Mouse (Mus musculus): Measurements from ENCODE around the gene Adam19.
"Not testable (repeated sequence)": the region's sequence is repeated elsewhere in the genome, so short reads cannot be mapped to it uniquely, and the experiment has no call there.

The Adam19 gene

DNA sequence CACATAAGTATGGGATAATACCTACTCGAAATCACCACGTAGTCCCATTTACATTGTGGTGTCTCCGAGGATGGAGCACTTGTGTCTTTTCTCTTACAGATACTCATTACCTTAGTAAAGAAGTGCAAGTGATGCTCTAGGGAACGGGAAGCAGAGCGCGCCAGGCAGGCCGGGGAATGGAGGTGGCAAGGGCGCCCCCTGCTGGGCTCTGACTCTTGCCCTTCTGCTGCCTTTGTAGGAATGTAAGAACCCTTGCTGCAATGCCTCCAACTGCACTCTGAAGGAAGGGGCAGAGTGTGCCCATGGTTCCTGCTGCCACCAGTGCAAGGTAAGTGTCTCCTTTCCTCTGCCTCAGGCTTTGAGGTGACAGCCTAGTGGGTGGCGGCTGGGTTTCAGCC is 72.8 kb downstream of the Adam19 start:
- DNase-seq (ENCODE audit: low read depth, low spot score): peak; percentile 52

DNA sequence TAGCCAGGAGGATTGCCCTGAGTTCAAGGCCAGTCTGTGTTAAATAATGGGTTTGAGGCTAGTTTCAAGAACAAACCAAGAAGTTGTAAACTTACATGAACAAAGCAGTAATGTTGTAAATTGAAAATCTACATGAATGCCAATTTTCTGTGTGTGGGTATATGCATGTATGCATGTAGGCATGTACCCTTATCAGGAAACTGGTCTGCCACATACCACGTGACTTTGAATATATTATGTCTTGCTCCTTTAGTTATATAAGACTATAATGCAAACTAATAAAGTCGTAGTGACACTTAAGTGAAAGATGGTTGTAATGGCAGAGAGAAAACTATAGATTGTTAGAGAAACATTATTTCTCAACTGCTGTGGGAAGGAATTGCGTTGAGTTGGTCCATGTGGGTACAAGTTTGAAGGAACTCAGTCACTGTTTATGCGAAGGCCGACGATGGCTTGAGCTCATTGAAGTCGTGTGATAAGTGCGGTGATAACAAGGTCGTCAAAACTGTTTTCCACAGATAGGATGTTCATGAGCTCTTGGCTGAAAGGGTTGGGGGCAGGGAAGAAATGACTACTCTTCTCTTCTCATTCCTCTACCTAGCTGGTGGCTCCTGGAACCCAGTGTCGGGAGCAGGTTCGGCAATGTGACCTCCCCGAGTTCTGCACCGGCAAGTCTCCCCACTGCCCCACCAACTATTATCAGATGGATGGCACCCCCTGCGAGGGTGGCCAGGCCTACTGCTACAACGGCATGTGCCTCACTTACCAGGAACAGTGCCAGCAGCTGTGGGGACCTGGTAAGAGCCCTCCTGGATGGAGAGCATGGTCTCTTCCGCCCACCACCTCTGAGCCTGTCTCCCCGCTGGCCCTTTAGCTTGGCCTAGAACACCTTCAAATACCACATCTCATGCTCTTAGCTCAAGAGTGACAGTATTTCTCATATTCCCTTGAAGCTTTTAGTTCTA is 75.5 kb downstream of the Adam19 start:
- DNase-seq (ENCODE audit: low read depth, low spot score): no peak

DNA sequence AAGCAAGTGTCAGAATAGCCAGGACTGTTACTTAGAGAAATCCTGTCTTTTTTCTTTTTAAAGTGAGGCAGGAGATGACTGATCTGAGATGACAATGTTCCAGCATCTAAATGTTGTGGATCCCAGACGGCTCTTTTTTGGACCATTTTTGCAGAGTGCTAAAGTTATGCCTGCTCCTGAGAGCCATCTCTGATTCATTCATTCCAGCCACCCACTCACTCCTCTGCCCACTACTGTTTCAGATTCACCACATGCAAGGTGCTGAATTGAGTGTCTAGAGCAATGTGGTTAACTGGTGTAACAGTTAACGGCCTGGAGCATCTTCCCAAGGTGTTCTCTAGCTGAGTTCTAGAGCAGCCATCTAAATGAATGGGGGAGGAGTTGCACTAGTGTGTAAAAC is 79.1 kb downstream of the Adam19 start:
- DNase-seq (ENCODE audit: low read depth, low spot score): peak; percentile 83

DNA sequence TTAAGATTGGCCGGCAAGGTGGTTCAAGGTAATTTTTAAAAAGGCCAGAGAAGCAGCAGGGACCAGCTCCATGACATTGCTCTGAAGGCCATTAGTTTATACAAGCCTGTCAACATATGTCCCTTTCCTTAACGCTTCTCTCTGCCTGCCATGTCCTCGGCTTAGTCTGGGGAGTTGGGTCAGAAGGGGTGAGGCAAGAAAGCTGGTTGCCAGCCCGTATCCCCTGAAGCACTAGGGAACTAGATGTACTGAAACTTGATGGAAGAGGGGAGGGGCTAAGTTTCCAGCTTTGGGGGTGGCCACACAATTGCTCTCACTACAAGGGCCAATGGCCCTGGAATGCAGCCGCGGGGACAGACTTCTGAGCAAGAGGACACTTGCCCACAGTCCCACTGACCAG is 87.5 kb downstream of the Adam19 start:
- DNase-seq (ENCODE audit: low read depth, low spot score): no peak

DNA sequence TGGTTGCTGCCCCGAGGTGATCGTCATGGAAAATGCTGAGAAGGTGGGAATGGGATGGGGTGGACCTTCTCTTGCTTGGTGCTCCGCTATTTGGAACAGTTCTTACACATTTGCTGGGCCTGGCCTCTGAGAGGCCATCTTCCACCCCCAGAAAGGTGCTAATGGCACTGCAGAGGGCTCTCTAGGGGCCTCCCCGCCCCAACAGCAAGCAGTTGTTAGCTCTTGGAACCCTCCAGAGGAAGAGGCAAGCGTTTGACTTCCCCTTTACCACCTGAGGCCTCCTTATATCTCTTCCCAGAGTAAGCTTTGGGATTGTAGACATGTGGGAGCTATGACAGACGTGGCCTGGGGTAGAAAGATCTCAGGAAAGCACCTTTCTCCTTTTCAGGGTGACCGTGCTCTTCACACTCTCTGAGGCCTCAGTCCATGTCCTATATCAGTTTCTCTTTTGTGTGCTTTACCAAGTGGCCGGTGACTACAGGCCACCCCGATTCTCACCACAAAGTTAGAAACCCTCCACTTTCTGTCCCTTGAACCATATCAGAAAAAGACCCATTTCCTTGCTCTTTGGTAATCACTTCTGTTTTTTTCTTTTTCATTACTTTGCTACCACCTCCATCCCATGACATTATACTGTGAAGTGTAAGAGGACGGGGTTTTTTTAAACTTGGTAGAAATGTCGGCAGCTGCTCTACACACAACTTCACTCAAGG is 89.5 kb downstream of the Adam19 start:
- DNase-seq (ENCODE audit: low read depth, low spot score): no peak

DNA sequence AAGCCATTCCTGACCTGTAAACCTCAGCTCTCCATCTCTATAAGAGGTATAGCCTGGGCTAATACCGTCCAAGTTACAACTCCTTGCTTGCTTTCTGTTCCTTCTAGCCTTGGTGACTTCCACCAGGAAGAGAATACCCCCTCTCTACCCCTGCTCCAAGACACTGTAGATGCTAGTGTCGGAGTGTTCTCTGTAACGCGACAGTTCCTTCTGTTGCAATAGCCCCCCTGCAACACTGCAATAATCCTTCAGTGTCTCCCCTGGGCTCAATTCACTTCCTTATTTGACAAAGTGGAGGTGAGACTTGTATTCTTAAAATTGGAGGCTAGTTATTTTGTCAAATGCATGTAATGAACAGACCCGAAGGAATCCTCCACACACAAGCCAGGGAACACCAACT is 90.8 kb downstream of the Adam19 start:
- DNase-seq (ENCODE audit: low read depth, low spot score): no peak

DNA sequence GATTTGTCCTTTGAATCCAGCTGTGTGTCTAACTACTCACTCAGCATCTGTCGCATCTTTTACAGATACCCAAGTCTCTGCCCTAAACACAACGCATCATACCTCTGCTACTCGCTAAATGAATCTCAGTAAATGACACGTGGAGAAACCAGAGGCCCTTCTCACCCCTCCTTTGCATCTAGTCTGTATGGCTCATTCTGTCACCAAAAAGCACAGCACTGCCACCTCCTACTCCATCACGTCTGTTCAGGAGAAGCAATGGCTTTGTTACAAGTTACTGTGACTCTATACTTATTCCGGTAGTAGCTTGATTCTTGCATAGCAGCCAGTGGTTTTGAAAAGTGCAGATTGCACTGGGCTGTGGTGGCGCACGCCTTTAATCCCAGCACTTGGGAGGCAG is 101.2 kb downstream of the Adam19 start:
- no peak for DNase-seq (ENCODE audit: low read depth, low spot score)

DNA sequence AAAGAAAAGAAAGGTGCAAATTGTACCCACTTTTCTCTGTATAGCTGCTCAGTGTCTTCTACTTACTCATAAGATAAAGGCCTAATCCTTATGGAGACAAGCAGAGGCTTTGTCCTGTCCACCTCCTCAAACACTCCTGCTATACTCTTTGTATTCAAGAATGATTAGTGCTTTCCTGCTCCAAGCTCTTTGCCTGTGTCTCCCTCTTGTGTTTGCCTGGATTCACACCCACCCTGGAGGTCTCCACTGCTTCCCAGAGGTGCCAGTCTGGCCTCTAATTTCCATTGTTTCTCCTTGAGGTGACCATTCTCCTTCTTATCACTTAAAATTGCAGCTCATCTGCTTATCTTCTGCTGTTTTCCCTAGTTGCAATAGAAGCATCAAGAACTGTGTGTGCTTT is 101.7 kb downstream of the Adam19 start:
- DNase-seq (ENCODE audit: low read depth, low spot score): no peak

DNA sequence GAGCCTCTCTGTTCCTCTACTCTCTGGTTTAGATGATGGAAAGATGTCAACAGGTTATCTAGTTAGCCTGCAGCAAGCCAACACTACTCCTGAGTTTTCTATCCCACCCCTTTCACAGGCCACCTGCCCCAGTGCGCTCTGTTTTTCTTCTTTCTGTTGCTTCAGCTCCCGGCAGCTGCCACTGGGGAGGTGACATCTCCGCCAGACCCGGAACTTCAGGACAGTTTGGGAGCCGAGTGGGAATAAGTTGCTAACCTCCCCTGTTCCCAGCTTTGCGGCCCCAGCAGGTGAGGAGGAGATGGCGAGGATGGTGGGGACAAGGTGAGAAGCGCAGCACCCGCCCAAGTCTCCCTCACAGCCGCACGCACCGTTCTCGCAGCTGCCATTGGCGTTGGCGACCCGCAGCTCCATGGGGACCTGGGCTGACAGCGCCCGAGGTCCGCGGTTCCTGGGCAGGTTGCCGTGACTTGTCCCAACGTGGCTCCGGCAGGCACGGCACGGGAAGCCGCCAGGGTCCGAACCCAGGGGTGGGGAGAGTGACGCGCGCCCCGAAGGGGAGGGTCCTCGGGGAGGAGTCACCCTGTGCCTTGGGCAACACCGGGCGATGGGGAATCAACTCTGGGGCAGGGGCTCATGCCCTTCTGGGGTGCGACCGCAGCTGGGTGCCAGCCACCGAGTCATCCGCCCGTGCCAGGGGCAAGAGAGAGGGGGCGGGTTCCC is 110.2 kb downstream of the Adam19 start, which contains the start of gene Nipal4:
Gene Nipal4, minus strand, starts transcription at position 643 of the 720 bp plus-strand sequence.
- no peak for DNase-seq (ENCODE audit: low read depth, low spot score)

DNA sequence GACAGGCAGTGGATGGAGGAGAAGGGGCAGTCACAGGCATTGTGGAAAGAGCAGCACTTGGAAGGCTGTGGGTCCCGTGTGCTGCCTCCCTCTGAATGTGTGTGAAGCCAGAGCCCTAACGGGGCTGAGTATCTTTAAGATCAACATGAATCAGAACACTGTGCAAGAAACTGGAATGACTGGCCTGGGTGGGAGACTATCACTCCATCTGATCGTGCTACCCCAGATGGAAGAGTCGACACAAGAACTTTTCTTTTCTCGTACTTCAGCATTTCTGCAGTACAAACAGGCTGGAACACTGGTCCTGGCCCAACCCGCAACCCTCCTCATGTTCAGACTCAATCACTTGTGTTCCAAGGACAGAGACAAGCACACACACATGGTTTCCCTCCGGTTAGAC is 112.7 kb downstream of the Adam19 start:
- no peak for DNase-seq (ENCODE audit: low read depth, low spot score)

DNA sequence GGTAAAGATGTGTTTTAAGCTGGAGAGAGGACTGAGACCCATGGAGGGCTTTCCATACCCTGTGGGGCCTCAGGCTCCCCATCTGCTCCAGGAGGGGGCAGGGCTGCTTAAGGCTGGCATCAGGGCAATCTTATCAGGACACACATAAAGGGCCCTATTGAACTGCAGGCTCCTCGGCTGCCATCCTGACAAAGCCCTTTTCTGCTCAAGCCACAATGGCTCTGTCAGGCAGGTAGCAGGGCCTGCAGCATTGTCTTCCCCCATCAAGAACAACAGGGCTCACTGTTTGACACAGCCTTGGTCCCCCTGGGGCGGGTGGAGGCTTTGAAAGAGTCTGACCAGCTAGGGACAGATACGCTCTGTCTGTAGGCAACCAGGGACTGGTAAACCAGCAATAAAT is 114.1 kb downstream of the Adam19 start:
- DNase-seq (ENCODE audit: low read depth, low spot score): no peak

DNA sequence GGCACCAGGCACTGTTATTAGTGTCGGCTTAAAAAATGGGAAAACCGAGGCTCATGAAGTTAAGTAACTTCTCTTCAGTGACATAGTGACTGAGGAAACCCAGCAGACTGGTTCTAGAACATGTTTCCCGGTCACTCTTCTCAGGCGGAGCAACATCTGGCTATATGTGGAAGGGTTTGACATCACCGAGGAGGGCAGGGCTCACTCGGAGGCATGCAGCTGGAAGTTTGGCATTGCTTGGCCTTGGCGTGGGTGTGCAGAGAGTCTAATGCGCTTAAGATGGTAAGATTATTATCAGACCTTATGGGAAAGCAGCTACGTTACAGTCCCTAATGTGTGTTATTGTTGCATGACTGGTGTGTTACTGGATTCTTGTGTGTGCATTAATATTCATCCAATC is 116.3 kb downstream of the Adam19 start:
- no peak for DNase-seq (ENCODE audit: low read depth, low spot score)

DNA sequence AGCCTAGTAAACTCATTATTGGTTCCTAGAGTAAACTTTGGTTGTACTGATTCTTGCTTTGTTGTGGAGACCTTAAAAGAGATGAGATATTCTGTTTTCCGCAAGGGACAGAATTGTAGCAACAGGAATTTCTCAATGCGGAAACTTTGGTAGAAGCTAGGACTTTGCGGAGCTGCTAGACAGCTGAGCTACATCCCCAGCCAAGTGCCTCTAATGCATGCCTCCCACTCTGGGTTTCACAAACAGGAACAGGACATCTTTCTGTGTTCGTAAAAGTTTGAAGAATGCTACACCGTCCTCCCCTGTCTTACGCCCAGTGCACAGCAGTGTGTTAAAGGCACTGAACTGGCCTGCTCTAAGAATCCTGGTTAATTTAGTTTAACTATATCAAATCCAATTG is 120.4 kb downstream of the Adam19 start:
- no peak for DNase-seq (ENCODE audit: low read depth, low spot score)

DNA sequence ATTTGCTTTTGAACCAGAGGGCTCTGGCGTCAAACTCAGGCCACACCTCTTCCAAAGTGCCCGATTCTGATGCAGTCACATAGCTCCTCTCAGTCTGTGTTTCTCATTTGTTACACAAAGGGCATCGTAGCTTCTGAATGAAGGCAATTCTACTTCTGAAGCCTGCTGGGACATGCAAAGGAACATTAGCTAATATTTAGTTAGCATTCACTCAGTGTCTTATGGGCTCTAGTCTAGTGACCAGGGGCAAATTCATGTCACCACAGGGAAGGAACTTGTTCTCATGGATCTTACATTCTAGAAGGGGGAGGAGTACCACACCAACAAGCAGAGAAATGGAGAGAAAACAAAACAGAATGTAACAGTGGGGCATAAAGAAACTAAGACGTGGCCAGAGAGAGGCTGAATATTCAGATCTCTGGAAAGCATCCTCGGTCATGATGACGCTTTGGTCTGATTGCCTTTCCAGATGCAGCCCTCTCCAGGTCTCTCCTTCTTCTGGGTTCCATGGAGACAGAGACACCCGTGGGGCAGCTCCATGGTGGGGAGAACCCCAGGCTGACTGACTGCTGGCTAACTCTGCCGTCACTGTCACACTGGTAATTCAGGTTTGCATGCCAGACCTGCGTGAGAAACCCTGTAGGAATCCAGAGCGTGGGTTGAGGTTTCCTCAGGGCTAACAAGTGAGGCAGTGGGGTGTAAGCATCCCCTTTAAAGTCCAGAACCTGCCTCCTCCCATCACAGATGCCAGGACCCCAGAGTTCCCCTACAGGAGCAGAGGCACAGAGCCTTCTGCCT is 121.7 kb downstream of the Adam19 start:
- DNase-seq (ENCODE audit: low read depth, low spot score): no peak

DNA sequence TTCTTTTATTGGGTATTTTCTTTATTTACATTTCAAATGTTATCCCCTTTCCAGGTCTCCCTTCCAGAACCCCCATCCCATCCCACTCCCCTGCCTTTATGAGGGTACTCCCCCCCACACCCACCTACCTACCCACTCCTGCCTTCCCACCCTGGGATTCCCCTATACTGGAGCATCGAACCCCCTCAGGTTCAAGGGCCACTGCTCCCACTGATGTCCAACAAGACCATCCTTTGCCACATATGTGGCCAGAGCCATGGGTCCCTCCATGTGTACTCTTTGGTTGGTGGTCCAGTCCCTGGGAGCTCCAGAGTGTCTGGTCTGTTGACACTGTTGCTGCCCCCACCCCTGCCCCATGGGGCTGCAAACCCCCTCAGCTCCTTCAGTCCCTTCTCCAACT is 126.2 kb downstream of the Adam19 start:
- not testable (repeated sequence) for DNase-seq (ENCODE audit: low read depth, low spot score)

DNA sequence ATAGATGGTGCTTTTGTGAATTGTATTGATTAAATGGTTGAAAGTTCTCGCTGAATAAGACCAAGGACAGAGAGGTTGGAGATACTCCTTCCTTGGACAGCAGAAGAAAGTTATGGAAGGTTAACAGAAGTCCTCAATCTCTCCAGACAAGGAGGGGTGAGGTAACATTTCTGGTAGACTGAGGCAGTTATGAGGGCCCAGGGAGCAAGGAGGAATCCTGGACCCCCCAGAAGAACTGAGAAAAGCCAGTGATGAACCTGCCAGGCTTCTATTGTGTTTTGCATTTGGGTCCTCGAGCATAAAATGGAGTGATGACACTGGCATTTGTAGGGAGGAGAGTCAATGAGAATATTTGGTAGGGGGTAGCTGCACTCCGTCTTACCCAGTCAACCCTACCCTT is 129.2 kb downstream of the Adam19 start:
- no peak for DNase-seq (ENCODE audit: low read depth, low spot score)

DNA sequence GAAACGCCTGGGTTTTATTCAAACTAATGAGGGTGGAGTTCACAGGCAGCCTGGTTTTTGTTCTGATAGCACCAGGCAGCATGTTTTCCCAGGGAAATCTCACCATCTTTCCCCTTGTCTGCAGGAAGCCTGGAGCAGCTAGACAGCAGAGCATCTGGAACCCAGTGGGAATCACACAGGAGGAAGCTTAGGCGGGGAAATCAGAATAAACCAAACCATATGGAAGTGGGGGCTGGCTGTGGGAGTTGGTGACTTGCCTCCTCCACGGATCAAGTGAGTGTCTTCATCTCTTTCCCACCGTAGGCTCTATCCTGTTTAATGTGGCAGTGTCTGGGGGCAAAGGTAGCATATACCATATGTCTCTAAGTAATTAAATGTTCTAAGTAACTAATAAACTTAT is 129.7 kb downstream of the Adam19 start:
- DNase-seq (ENCODE audit: low read depth, low spot score): no peak

DNA sequence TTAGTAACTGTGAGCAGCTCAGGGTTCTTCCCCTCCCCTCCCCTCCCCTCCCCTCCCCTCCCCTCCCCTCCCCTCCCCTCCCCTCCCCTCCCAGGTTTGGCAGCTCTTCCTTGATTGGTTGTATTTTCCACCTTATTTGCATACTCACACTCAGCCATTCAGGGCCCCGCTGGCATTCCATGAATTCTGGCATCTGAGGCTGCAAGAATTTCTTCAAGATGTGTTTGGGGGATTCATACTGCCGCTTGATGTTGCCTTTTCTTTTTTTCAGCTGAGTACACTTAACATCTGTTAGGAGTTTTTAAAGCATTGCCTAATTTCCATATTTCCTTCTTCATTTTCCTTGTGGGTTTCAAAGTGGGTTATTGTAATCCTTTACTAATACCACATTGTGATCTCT is 132.5 kb downstream of the Adam19 start:
- DNase-seq (ENCODE audit: low read depth, low spot score): no peak

DNA sequence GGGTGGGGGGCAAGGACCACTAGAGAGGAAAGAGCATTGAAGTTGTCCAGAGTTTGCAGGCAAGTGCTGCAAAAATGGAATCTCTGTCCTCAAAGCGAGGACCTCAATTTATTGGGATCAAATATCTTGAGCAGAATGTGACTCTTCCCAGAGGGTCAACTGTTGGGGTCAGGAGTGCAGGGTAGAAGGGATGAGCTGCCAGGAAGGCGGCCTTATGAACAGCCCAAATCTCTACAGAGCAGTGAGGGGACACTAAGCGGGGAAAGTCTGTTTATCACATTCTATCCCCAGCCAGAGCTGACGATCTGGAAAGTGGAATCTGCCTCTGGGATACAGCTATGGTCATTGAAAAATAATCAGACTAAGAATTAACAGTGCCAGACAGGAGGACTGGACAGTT is 138.4 kb downstream of the Adam19 start:
- no peak for DNase-seq (ENCODE audit: low read depth, low spot score)

Data from 3T3-L1 (cell line).